ENCODE assay signal across 8 mouse cellular contexts in genomic region chr1:24367570-24368517, GRCm38 (mm10).
DNase-seq lines count a peak whose midpoint lies in the region; ATAC-seq and TF ChIP-seq lines count a peak whose summit lies in the region.

No protein-coding gene starts in this region.

- no peaks in the 10 kb centered on the region for H3K79me2 ChIP-seq in MEL (ENCODE audit: control insufficient read depth, insufficient read depth, low read length, poor library complexity)

- no peak for TF ChIP-seq POLR2A in MEL (IDR thresholded peaks at IDR 0.05; ENCODE audit: control insufficient read depth in 1 of 2, insufficient read depth in 1 of 2, low read depth in 1 of 2, low read length in 2 of 2, poor library complexity in 1 of 2)

- H3K4me1 ChIP-seq in MEL (ENCODE audit: control insufficient read depth in 1 of 2, insufficient read depth in 2 of 2, low read length in 2 of 2), result no peaks in the 10 kb centered on the region

- peak; percentile 48; the same call in 1 of the 2 replicates for ATAC-seq in granulocyte monocyte progenitor cell, adult 5-6 weeks (replicated peaks; ENCODE audit: poor library complexity, severe bottlenecking)

- peak; percentile 55 for TF ChIP-seq RAD21 in MEL (IDR thresholded peaks at IDR 0.05; ENCODE audit: low read depth, low read length)

- H3K27me3 ChIP-seq in MEL (ENCODE audit: control insufficient read depth in 1 of 2, insufficient read depth in 2 of 2, low read length in 2 of 2), result no peaks in the 10 kb centered on the region

- H3K27ac ChIP-seq in MEL (ENCODE audit: control insufficient read depth, low read depth, low read length), result no peak overlapping the region

- no peaks in the 10 kb centered on the region for H3K36me3 ChIP-seq in MEL (ENCODE audit: control insufficient read depth in 1 of 2, insufficient read depth in 2 of 2, low read length in 2 of 2)

- peak; percentile 50 to 55 for DNase-seq in layer of hippocampus, adult 18-20 months (ENCODE audit: low spot score in 2 of 2)
- DNase-seq in layer of hippocampus, adult 11-12 months (ENCODE audit: low spot score), result no peak
- DNase-seq in MEL (ENCODE audit: low read depth, low spot score), result peak; percentile 11
- peak; percentile 47 for DNase-seq in cerebellum, adult 8-10 months
- peak; percentile 52 for DNase-seq in left cerebral cortex, postnatal 4 days
- DNase-seq in right cerebral cortex, postnatal 25 days, result peak; percentile 35
- no peak for DNase-seq in urinary bladder, adult 18-20 months (ENCODE audit: low spot score in 2 of 2)

- peak in 2 of 3 experiments; percentile 40 to 53; a peak in 4 of 6 replicates for TF ChIP-seq CTCF in MEL (IDR thresholded peaks at IDR 0.05 in 2 of 3, conservative IDR thresholded peaks at IDR 0.05 in 1 of 3; ENCODE audit: control insufficient read depth in 1 of 3, insufficient read depth in 1 of 3, low read depth in 2 of 3, low read length in 3 of 3, poor library complexity in 1 of 3, severe bottlenecking in 1 of 3)

- intact Hi-C loops in left cerebral cortex, postnatal 4 days (cut with DNase I), result loop anchor here (5.0 to 10.0 kb wide), 3 partner anchors 63 to 1459 kb away; partner anchors contain the start of gene Adgrb3

- H3K4me3 ChIP-seq in MEL (ENCODE audit: control insufficient read depth in 1 of 2, insufficient read depth in 1 of 2, low read depth in 2 of 2, low read length in 2 of 2), result no peak overlapping the region

- TF ChIP-seq EP300 in MEL (IDR thresholded peaks at IDR 0.05; ENCODE audit: low read depth in 1 of 2, low read length in 2 of 2), result no peak

- no peaks in the 10 kb centered on the region for H3K9me3 ChIP-seq in MEL (replicated peaks; ENCODE audit: insufficient read depth, low read length)

- no peak overlapping the region for H3K9ac ChIP-seq in MEL (ENCODE audit: control insufficient read depth, low read depth, low read length, poor library complexity, severe bottlenecking)

TF ChIP-seq in MEL, 35 proteins besides CTCF, POLR2A, EP300 and RAD21:
- TF ChIP-seq SMC3 (IDR thresholded peaks at IDR 0.05; ENCODE audit: low read depth, low read length) (0 out of 2 replicates have a peak, but pooled peaks have one; percentile 12), TAL1 (IDR thresholded peaks at IDR 0.05; ENCODE audit: low read length) (no peak), MYB (IDR thresholded peaks at IDR 0.05; ENCODE audit: low read depth, low read length) (no peak), TCF12 (IDR thresholded peaks at IDR 0.05; ENCODE audit: low read depth, low read length) (no peak), NELFE (IDR thresholded peaks at IDR 0.05; ENCODE audit: low read depth, low read length) (no peak), ELF1 (IDR thresholded peaks at IDR 0.05; ENCODE audit: low read depth, low read length) (no peak), ZNF384 (IDR thresholded peaks at IDR 0.05; ENCODE audit: low read depth, low read length) (peak; percentile 75), GATA1 (IDR thresholded peaks at IDR 0.05; ENCODE audit: low read depth, low read length) (no peak), NRF1 (IDR thresholded peaks at IDR 0.05; ENCODE audit: insufficient read depth, low read depth, low read length, poor library complexity, severe bottlenecking) (no peak), ETS1 (IDR thresholded peaks at IDR 0.05; ENCODE audit: low read depth, low read length) (no peak), MEF2A (IDR thresholded peaks at IDR 0.05; ENCODE audit: extremely low read depth, insufficient replicate concordance, low read depth, low read length, poor library complexity, severe bottlenecking) (no peak), GABPA (IDR thresholded peaks at IDR 0.05; ENCODE audit: low read depth, low read length) (no peak), ZC3H11A (IDR thresholded peaks at IDR 0.05; ENCODE audit: low read depth, low read length) (peak; percentile 5; the same call in 1 of the 2 replicates), USF2 (IDR thresholded peaks at IDR 0.05; ENCODE audit: borderline replicate concordance in 1 of 2, insufficient read depth in 1 of 2, low read depth in 1 of 2, low read length in 2 of 2) (no peak)

Comparison
In these comparisons a context has a peak if more than half of its experiments do, and no peak if none do; other contexts are left out.
1. DNase-seq: peak in layer of hippocampus, adult 18-20 months (2 of 2), MEL (single experiment), cerebellum, adult 8-10 months (single experiment), left cerebral cortex, postnatal 4 days (single experiment) and right cerebral cortex, postnatal 25 days (single experiment); none in layer of hippocampus, adult 11-12 months (single experiment) and urinary bladder, adult 18-20 months (0 of 2).